In the genomic region with DNA sequence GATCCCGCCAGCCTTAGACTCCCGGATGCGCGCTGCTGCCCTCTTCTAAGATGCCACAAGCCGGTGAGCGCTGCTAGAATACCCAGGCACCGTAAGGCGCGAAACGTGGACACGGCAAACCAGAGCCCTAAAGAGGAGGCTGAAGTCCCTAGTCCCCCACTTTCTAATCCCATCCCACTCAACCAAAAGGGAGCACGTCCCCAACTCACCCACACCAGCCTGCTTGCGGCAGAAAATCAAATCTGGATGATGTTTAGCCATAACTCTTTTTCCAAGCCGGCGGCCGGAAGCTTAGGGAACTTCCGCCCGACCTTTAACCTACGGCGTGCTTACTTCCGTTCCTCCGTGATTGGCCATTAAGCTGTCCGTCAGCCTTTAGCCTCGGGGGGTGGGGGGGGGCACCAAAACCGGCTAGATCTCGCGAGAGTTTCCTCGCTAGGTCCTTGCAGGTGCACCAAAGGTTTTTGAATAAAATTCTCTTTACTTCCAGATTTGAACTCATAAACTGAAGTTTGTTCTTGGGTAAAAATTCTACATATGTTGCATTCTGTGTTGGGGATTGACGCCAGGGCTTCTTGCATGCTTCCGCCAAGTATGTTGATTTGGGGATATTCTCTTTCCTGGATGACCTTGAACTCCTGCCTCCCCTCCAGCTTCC, we compare ENCODE assay signal across 8 mouse cellular contexts. TPM values are rescaled to one million over a fixed set of nuclear protein-coding genes. Genes with fewer than 3 reads are reported as not detected.
DNase-seq lines count a peak whose midpoint lies in the region; ATAC-seq and TF ChIP-seq lines count a peak whose summit lies in the region.

A gene (minus strand): TSS at position 308 of the 658 bp plus-strand sequence.

- in situ Hi-C loops in ES-E14 (cut with MboI; ENCODE audit: low sequenced_read_pairs in 2 of 2, unreplicated experiment in 2 of 2) = no loop called here

- intact Hi-C loops in heart, postnatal 36 days (cut with DNase I) = loop anchor here (1.0 kb wide), 1 partner anchor 13 kb away; a partner anchor contains a TSS

- ATAC-seq in forebrain, embryonic 16.5 days = peak; percentile 90
- ATAC-seq in lung, postnatal 0 days = peak; percentile 96

- peak within 1 kb of the TSS; percentile 87 for H3K27ac ChIP-seq in ES-E14 (ENCODE audit: insufficient read depth, low read depth, low read length, poor library complexity, severe bottlenecking)
- H3K27ac ChIP-seq in forebrain, embryonic 16.5 days (ENCODE audit: low read length) = peak within 1 kb of the TSS; percentile 100
- H3K27ac ChIP-seq in lung, postnatal 0 days (ENCODE audit: low read length) = peak within 1 kb of the TSS; percentile 97

- H3K27me3 ChIP-seq in forebrain, embryonic 16.5 days (replicated peaks; ENCODE audit: control insufficient read depth, insufficient read depth, low read length) = no peaks in the 10 kb centered on the region
- H3K27me3 ChIP-seq in lung, postnatal 0 days (replicated peaks; ENCODE audit: insufficient read depth, low read length) = no peaks in the 10 kb centered on the region

- TF ChIP-seq EP300 in lung, postnatal 0 days (IDR thresholded peaks at IDR 0.05) = peak; percentile 100

- H3K36me3 ChIP-seq in ES-E14 (ENCODE audit: control insufficient read depth, insufficient read depth, low read length, poor library complexity, severe bottlenecking) = peaks cover 31% of the 10 kb centered on the region
- H3K36me3 ChIP-seq in forebrain, embryonic 16.5 days (ENCODE audit: control insufficient read depth, insufficient read depth) = peaks cover 23% of the 10 kb centered on the region
- H3K36me3 ChIP-seq in lung, postnatal 0 days (ENCODE audit: insufficient read depth, low read length) = peaks cover 31% of the 10 kb centered on the region

- DNase-seq in ES-E14 (ENCODE audit: low read depth, low spot score) = peak; percentile 94
- DNase-seq in c-Kit-positive CD71-positive TER-119-positive erythroid progenitor cells, embryonic 14.5 days (ENCODE audit: low spot score) = peak; percentile 96
- DNase-seq in heart, postnatal 36 days = peak; percentile 86 to 88
- DNase-seq in layer of hippocampus, adult 8-10 months (ENCODE audit: low spot score in 2 of 2) = peak; percentile 79 to 83
- peak; percentile 98 for DNase-seq in lung, postnatal 0 days (ENCODE audit: low spot score)
- peak; percentile 74 for DNase-seq in ovary, postnatal 14 days (ENCODE audit: low spot score)
- peak; percentile 86 for DNase-seq in thymus, postnatal 14 days

- peak within 1 kb of the TSS; percentile 96 for H3K9ac ChIP-seq in ES-E14 (ENCODE audit: insufficient read depth, low read depth, low read length, poor library complexity, severe bottlenecking)
- H3K9ac ChIP-seq in forebrain, embryonic 16.5 days (replicated peaks; ENCODE audit: low read depth, low read length) = peak within 1 kb of the TSS; percentile 88
- peak within 1 kb of the TSS; percentile 76 for H3K9ac ChIP-seq in lung, postnatal 0 days (replicated peaks; ENCODE audit: low read depth)

- WGBS in forebrain, embryonic 16.5 days = under 1% methylated on average over 30 of the region's 30 CpGs
- under 1% methylated on average over 30 of the region's 30 CpGs for WGBS in lung, postnatal 0 days

- no peaks in the 10 kb centered on the region for H3K9me3 ChIP-seq in ES-E14 (ENCODE audit: control insufficient read depth, insufficient read depth, low read depth, low read length)
- no peaks in the 10 kb centered on the region for H3K9me3 ChIP-seq in forebrain, embryonic 16.5 days (ENCODE audit: control insufficient read depth, low read length)
- H3K9me3 ChIP-seq in lung, postnatal 0 days (ENCODE audit: low read length) = no peaks in the 10 kb centered on the region

- peak within 1 kb of the TSS; percentile 74 for H3K4me2 ChIP-seq in forebrain, embryonic 16.5 days (ENCODE audit: low read length)
- peak within 1 kb of the TSS; percentile 89 for H3K4me2 ChIP-seq in lung, postnatal 0 days (replicated peaks; ENCODE audit: low read depth, low read length)

- H3K4me3 ChIP-seq in ES-E14 (ENCODE audit: insufficient read depth in 1 of 2, low read depth in 1 of 2, low read length in 2 of 2, poor library complexity in 1 of 2, severe bottlenecking in 1 of 2) = peak within 1 kb of the TSS; percentile 71 to 92
- peak within 1 kb of the TSS; percentile 93 for H3K4me3 ChIP-seq in forebrain, embryonic 16.5 days (replicated peaks; ENCODE audit: low read length)
- H3K4me3 ChIP-seq in lung, postnatal 0 days (ENCODE audit: low read depth, low read length) = peak within 1 kb of the TSS; percentile 86

- no peak for TF ChIP-seq CTCF in lung, postnatal 0 days (IDR thresholded peaks at IDR 0.05)

- H3K4me1 ChIP-seq in ES-E14 (ENCODE audit: control insufficient read depth in 2 of 2, insufficient read depth in 2 of 2, low read length in 2 of 2, poor library complexity in 1 of 2) = peaks cover 0 to 3% of the 10 kb centered on the region in 2 experiments; a peak in 2 of 4 replicates
- H3K4me1 ChIP-seq in forebrain, embryonic 16.5 days (replicated peaks; ENCODE audit: control insufficient read depth, insufficient read depth, low read length) = peaks cover 19% of the 10 kb centered on the region
- peaks cover 9% of the 10 kb centered on the region; the same call in 1 of the 2 replicates for H3K4me1 ChIP-seq in lung, postnatal 0 days (ENCODE audit: insufficient read depth, low read depth, low read length)

TF ChIP-seq in ES-E14, 5 proteins besides CTCF, POLR2A, EP300 and RAD21:
- TF ChIP-seq MAFK (IDR thresholded peaks at IDR 0.05; ENCODE audit: insufficient read depth, low read depth, low read length) (no peak), CHD2 (IDR thresholded peaks at IDR 0.05; ENCODE audit: low read depth, low read length) (peak; percentile 98), ZC3H11A (IDR thresholded peaks at IDR 0.05; ENCODE audit: borderline replicate concordance, low read depth, low read length) (no peak), HCFC1 (IDR thresholded peaks at IDR 0.05; ENCODE audit: borderline replicate concordance, insufficient read depth, low read length) (no peak; the same call in 1 of the 2 replicates), ZNF384 (IDR thresholded peaks at IDR 0.05; ENCODE audit: low read depth, low read length) (no peak)

RNA-seq across cellular contexts. Expression of the gene that starts here (rescaled TPM):
- 112 and 157 TPM in 2 replicates for total RNA-seq in ES-E14 (2012; rRNA removed)
- 130 and 132 TPM in 2 replicates for polyA plus RNA-seq in forebrain, embryonic 16.5 days (2015; fragmentation: Nextera tagmentation; extraction: Ambion mirVana)
- 10 to 100 TPM; 35.0 to 39.8 TPM for total RNA-seq in heart, postnatal 36 days (2021)
- 10 to 100 TPM; 35.7 to 44.3 (median 36.7) TPM for total RNA-seq in layer of hippocampus, adult 8-10 months (2022)
- 80.3 and 88.8 TPM in 2 replicates for polyA plus RNA-seq in lung, postnatal 0 days (2015; fragmentation: Nextera tagmentation; extraction: Ambion mirVana)

Comparison
In these comparisons a context has a peak if more than half of its experiments do, and no peak if none do; other contexts are left out.
1. Peak in every context shown above with its lines: DNase-seq, ATAC-seq, H3K4me3 ChIP-seq and H3K27ac ChIP-seq.